Mouse (Mus musculus): Measurements from ENCODE around the gene Kcnn1.

The Kcnn1 gene

DNA sequence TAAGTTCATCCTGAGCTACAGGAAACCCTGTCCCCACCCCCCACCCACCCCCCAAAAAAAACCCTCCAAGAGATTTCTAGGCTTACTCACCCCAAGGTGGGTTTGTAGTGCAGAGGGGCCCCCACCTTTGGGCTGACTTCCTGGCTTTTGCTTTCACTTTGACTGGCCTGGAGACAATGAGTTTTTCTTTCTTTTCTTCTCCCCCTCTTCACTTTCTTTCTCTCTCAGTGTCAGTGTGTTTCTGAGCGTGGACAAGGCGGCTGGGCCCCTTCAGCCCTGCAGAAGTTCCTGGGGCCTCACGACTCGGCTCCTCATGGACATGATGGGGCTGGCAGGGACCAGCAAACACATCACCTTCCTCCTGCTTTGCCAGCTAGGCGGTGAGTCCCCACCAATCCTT lies 54.8 kb downstream of the Kcnn1 start, which contains the start of gene Il12rb1:
TSS of gene Il12rb1 (plus strand) at position 211 of the 400 bp plus-strand sequence.
- DNase-seq = peak; percentile 68

DNA sequence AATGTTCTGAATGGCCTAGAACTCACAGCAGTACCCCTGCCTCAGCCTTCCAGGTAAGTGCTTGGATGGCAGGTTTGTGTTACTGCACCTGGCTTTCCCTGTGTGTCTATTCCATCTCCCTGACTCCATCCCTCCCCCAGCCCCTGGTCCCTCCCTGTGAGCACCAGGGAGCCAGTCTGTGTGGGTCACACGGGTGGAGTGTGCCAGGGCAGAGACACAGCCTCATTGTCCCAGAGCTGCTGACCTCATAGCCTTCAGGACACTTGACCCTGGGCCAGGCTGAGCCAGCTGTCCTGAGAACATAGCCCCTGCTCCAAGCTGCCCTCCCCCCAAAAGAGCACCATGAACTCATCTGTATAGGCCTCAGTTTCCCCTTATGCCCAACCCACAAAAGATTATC lies 55.8 kb downstream of the Kcnn1 start:
- DNase-seq = no peak

DNA sequence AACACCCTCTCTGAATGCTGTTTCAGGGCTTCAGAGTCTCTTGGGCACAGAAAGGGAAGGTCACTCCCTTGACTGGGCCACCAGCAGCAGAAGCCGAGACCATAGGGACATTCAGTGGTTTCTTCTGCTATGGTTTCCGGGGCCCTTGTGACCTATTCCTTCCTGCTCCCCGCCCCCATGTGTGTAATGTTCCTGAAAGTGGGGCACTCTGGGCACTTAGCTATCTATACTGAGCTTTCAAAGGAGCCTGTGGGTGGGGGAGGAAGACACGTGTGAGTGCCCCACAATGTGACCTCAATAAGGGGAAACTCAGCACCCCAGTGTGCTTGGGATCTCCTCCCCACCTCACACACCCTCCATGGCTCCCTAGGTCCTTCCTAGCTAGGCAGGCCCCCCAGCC lies 56.5 kb downstream of the Kcnn1 start:
- peak; percentile 90 for DNase-seq

DNA sequence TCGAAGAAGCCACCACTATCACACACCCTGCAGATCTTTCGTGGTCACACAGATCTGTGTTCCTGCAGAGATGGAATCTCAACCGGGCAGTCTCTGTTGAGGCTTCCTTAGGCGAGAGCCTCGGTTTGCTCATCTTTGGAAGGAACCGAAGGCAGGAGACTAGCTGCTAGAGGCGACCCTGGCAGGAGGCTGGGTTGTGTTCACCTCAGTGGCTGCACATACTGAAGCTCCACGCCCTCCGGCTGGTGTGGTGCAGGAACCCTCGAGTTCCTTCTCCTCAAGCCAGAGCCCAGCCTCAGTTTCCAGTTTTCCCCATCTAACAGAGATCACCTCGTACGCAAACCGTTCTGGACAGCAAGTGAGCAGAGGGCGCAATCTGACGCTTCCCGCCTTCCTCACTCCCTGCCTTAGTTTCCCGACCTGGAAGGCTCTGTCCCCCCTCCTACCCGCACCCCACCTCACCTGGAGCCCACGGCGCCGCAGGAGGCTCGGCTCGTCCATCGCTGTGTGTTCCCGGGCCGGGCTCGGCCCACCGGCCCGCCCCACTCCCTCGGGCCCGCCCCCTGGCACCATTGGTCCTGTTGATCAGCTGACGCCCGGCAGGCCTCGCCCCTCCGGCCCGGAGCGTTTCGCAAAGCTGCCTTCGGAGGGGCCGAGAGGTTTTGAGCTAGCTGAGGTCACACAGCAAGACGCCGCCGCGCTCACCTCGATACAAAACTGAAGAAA lies 58.4 kb downstream of the Kcnn1 start, which contains the start of gene Mast3:
TSS of gene Mast3 (minus strand) at position 574 of the 726 bp plus-strand sequence.
- DNase-seq = peak; percentile 88

GRCm38 (mm10) chr8:70803761-70804480 lies 59.1 kb downstream of the Kcnn1 start:
- peak; percentile 93 for DNase-seq

- no peak for DNase-seq
Observed at GRCm38 (mm10) chr8:70802786-70803510, 60.1 kb downstream of the Kcnn1 start.

DNA sequence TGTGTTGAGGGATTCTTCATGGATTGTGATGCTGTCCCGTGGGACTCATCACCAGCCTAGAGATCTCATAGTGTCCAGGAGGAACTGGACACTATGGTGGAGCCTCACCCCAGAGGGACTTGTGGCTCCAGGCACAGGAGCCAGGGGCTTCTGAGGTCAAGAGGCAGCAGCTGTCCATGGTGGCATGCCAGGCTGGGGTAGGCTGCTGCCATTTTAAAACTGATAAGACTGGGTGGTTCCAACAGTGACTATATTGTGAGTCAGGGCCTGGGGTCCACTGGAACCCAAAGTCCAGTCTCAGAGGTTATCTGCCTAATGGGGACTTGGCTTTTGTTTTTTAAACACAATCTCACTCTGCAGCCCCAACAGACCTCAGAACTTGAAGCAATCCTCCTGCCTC lies 61.2 kb downstream of the Kcnn1 start:
- DNase-seq = no peak

- peak; percentile 84 for DNase-seq
Observed at GRCm38 (mm10) chr8:70801156-70801555, 61.9 kb downstream of the Kcnn1 start.

GRCm38 (mm10) chr8:70800648-70801047 lies 62.4 kb downstream of the Kcnn1 start:
- peak; percentile 56 for DNase-seq

DNA sequence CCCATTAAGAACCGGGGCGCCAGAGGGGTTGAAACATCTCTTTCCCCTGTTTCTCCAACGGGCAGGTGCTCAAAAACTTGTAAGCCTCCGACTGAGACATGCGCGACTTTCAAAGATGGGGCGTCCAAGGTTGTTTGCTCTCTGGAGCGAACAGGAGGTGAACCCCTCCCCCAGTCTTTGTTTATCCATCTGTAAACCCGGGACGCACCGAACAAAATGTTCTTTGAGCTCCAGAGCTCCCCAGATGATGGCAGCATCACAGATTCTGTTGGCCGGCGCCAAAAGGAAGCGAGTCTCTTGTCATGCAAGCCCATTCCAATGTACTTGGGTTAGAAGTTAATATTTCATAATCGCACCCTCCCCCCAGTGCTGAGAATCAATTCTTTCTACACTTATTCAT lies 64.8 kb downstream of the Kcnn1 start:
- DNase-seq = no peak

DNA sequence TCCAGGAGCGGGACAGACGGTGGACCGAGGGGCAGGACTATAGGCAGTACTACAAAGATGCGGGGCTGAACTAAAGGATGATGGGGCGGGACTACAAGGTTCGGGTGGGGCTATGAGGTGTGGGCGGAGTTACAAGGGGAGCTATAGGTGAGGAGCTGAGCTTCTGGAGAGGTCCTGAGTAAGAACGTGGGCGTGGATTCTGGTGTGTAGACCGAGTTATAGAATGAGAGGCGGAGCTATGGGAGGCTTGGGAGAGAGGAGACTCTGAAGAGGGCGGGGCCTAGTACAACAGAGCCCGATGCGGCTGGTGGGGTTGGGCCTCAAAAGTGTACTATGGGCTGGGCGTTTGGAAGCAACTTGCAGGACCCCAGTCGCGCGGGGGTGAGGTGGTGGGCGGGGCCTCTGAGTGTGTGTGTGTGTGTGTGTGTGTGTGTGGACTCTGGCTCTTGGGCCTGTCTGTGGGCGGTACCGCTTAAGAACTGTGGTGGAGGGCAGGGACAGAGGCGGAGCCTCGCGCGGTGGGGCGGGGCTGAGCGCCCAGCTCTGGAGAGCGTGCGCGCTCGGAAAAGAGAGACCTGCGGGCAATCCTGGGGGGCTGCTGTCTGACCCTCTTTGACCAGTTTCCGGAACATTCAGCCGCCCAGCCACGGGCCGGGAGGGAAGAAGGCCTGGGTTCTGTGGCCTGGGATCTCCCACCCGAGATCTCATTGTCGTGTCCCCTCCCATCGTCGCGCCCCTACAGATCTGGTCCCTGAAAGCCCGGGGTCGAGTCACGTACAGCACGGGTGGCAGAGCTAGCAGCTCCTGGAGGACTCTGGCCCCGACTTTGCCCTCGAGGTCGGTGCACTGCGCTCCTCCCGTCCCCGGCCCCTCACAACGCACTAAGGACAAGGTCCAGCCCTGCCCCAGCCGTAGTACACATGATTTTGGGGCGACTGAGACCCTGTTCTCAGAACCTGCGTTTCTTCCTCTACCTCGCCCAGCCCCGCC lies 65.7 kb downstream of the Kcnn1 start:
- peak; percentile 84 for DNase-seq

GRCm38 (mm10) chr8:70796403-70797080 lies 66.5 kb downstream of the Kcnn1 start:
- peak; percentile 41 for DNase-seq

DNA sequence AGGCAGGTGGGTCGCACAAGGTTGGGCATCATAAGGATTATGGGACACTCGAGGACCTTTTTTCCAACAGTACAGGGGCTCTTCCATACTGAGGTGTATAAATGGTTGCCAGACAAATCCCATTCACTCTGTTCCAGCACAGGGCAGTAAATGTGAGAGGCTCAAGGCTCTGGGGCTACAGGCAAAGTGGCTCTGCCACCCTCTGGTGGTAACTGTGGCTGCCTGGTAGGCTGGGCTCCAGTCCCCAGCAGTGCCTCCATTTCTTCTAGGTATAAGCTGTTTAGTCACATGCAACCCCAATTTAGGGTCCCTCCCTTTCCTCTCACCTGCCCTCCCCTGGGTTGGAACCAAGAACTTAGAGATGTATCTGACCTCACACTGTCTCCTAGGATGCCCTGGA lies 67.7 kb downstream of the Kcnn1 start:
- no peak for DNase-seq

DNA sequence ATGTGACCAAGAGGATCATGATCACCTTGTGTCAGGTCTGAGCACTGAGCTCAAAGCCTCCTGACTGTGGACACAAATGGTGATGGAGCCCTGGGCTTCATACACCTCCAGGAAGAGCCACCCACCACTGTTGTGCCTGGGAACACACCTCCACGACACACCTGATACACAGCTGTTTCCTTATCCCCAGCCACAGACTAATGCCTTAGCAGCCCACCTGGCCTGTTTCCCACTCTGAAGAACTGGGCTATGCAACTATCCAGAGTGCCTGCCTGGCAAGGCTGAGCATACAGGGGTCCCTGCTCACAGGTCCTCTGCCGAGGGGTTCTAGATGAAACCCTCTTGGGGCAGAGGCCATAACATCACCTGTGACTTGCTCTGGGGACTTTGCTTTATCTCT lies 68.8 kb downstream of the Kcnn1 start:
- DNase-seq = no peak

GRCm38 (mm10) chr8:70792700-70793099 lies 70.4 kb downstream of the Kcnn1 start:
- no peak for DNase-seq

Data from thymus, postnatal 14 days (tissue).